Mouse (Mus musculus): ENCODE measurements around the gene Rtf1.

- no peak for TF ChIP-seq CTCF (IDR thresholded peaks at IDR 0.05; ENCODE audit: low read depth)
- no peak for TF ChIP-seq EP300 (IDR thresholded peaks at IDR 0.05; ENCODE audit: low read depth)
Measured at GRCm38 (mm10) chr2:119696111-119696510, 21.2 kb downstream of the Rtf1 start.
